Mouse (Mus musculus): ENCODE measurements at regions not wholly inside any gene's neighbourhood (a gene's known extent, or its start where the extent isn't known, plus 50 kb on each side); places are given as distances from the start of the nearest gene placed in this dataset.

DNA sequence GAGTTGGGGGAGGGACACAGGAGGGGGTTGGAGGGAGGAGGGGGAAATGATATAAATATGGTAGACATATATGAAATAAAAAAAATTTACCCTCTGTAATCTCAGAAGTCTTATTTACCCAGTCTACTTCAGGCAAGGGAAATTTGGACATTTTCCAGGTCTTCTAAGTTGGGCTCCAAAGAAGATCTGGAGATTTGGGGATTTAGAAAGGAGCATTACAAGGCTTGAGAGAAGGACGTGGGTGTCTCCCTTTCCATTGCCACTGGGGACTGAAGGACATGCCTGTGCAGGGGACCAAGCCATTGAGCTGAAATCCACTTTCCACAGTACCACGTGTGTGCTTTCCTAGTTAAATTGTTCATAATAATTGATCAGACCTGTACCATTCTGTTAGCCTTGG, 208.2 kb downstream of the Pten start:
- TF ChIP-seq POU5F1 (IDR thresholded peaks at IDR 0.05; ENCODE audit: borderline replicate concordance, low read length) (no peak), CTCF (conservative IDR thresholded peaks at IDR 0.05; ENCODE audit: low read length) (no peak), NANOG (IDR thresholded peaks at IDR 0.05; ENCODE audit: borderline replicate concordance, low read length) (no peak)
- no peak overlapping the region for H3K4me3 ChIP-seq (replicated peaks; ENCODE audit: low read length)
- H3K4me1 ChIP-seq (replicated peaks; ENCODE audit: low read depth, low read length), result peaks cover 58% of the 10 kb centered on the region
- H3K9me3 ChIP-seq (ENCODE audit: low read length), result no peaks in the 10 kb centered on the region
- peaks cover 12% of the 10 kb centered on the region for H3K27me3 ChIP-seq (ENCODE audit: insufficient read depth, low read length)
- H3K36me3 ChIP-seq (ENCODE audit: insufficient read depth, low read length), result no peaks in the 10 kb centered on the region

DNA sequence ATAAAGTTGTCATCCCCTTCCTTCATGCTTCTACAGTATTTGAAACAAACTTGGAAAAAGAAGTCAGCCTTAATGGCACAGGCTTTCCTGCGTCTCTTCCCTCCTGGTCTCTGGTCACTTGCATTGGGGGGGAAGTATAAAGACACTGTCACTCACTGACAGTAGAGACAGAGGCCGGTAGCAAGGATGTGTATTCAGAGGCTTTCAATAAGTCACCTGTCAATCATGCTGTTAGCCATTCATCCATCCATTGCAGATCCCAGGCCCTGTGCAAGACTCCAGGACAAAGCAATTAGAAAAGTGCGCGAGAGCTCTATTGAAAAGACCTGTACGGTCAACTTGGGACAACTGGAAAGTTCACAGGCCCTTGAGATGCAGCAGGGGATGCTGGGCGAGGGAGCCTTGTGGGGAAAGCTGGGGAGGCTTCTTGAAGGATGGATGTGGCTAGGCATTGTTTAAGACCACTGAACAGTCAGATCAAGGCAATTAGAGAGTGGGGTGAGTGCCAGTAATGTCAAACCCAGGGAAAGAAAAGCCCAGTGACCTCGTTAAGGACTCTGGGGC, 212.0 kb downstream of the Pten start:
- TF ChIP-seq CTCF (conservative IDR thresholded peaks at IDR 0.05; ENCODE audit: low read length) (no peak), POU5F1 (IDR thresholded peaks at IDR 0.05; ENCODE audit: borderline replicate concordance, low read length) (no peak), NANOG (IDR thresholded peaks at IDR 0.05; ENCODE audit: borderline replicate concordance, low read length) (no peak)
- Histone ChIP-seq H3K9me3 (ENCODE audit: low read length) (no peaks in the 10 kb centered on the region), H3K36me3 (ENCODE audit: insufficient read depth, low read length) (no peaks in the 10 kb centered on the region), H3K4me3 (replicated peaks; ENCODE audit: low read length) (no peak overlapping the region), H3K27me3 (ENCODE audit: insufficient read depth, low read length) (peaks cover 12% of the 10 kb centered on the region), H3K4me1 (replicated peaks; ENCODE audit: low read depth, low read length) (peaks cover 22% of the 10 kb centered on the region)

- Histone ChIP-seq H3K9me3 (ENCODE audit: low read length) (no peaks in the 10 kb centered on the region), H3K36me3 (ENCODE audit: insufficient read depth, low read length) (no peaks in the 10 kb centered on the region), H3K4me1 (replicated peaks; ENCODE audit: low read depth, low read length) (peaks cover 15% of the 10 kb centered on the region), H3K4me3 (replicated peaks; ENCODE audit: low read length) (no peak overlapping the region), H3K27me3 (ENCODE audit: insufficient read depth, low read length) (no peaks in the 10 kb centered on the region)
- TF ChIP-seq NANOG (IDR thresholded peaks at IDR 0.05; ENCODE audit: borderline replicate concordance, low read length) (no peak), POU5F1 (IDR thresholded peaks at IDR 0.05; ENCODE audit: borderline replicate concordance, low read length) (no peak), CTCF (conservative IDR thresholded peaks at IDR 0.05; ENCODE audit: low read length) (no peak)
These were observed 214.8 kb downstream of the Pten start for GRCm38 (mm10) chr19:32972116-32972515.

GRCm38 (mm10) chr19:32973130-32973529, 215.8 kb downstream of the Pten start:
- Histone ChIP-seq H3K4me1 (replicated peaks; ENCODE audit: low read depth, low read length) (peaks cover 15% of the 10 kb centered on the region), H3K4me3 (replicated peaks; ENCODE audit: low read length) (no peak overlapping the region), H3K27me3 (ENCODE audit: insufficient read depth, low read length) (no peaks in the 10 kb centered on the region), H3K9me3 (ENCODE audit: low read length) (no peaks in the 10 kb centered on the region), H3K36me3 (ENCODE audit: insufficient read depth, low read length) (no peaks in the 10 kb centered on the region)
- no peak for TF ChIP-seq POU5F1 (IDR thresholded peaks at IDR 0.05; ENCODE audit: borderline replicate concordance, low read length)

GRCm38 (mm10) chr19:32974778-32975240, 217.5 kb downstream of the Pten start:
- H3K4me3 ChIP-seq (replicated peaks; ENCODE audit: low read length), result no peak overlapping the region
- no peaks in the 10 kb centered on the region for H3K27me3 ChIP-seq (ENCODE audit: insufficient read depth, low read length)
- peaks cover 15% of the 10 kb centered on the region for H3K4me1 ChIP-seq (replicated peaks; ENCODE audit: low read depth, low read length)
- H3K9me3 ChIP-seq (ENCODE audit: low read length), result no peaks in the 10 kb centered on the region
- TF ChIP-seq NANOG (IDR thresholded peaks at IDR 0.05; ENCODE audit: borderline replicate concordance, low read length) (no peak), CTCF (conservative IDR thresholded peaks at IDR 0.05; ENCODE audit: low read length) (no peak), POU5F1 (IDR thresholded peaks at IDR 0.05; ENCODE audit: borderline replicate concordance, low read length) (no peak)
- no peaks in the 10 kb centered on the region for H3K36me3 ChIP-seq (ENCODE audit: insufficient read depth, low read length)

- no peaks in the 10 kb centered on the region for H3K36me3 ChIP-seq (ENCODE audit: insufficient read depth, low read length)
- TF ChIP-seq NANOG (IDR thresholded peaks at IDR 0.05; ENCODE audit: borderline replicate concordance, low read length) (no peak), CTCF (conservative IDR thresholded peaks at IDR 0.05; ENCODE audit: low read length) (no peak), POU5F1 (IDR thresholded peaks at IDR 0.05; ENCODE audit: borderline replicate concordance, low read length) (no peak)
- no peaks in the 10 kb centered on the region for H3K27me3 ChIP-seq (ENCODE audit: insufficient read depth, low read length)
- peaks cover 15% of the 10 kb centered on the region for H3K4me1 ChIP-seq (replicated peaks; ENCODE audit: low read depth, low read length)
- no peaks in the 10 kb centered on the region for H3K9me3 ChIP-seq (ENCODE audit: low read length)
- no peak overlapping the region for H3K4me3 ChIP-seq (replicated peaks; ENCODE audit: low read length)
These were observed 218.0 kb downstream of the Pten start for GRCm38 (mm10) chr19:32975303-32975702.

GRCm38 (mm10) chr19:32976507-32976906, 219.2 kb downstream of the Pten start:
- TF ChIP-seq POU5F1 (IDR thresholded peaks at IDR 0.05; ENCODE audit: borderline replicate concordance, low read length), result no peak
- TF ChIP-seq CTCF (conservative IDR thresholded peaks at IDR 0.05; ENCODE audit: low read length), result no peak
- no peak for TF ChIP-seq NANOG (IDR thresholded peaks at IDR 0.05; ENCODE audit: borderline replicate concordance, low read length)
- H3K27me3 ChIP-seq (ENCODE audit: insufficient read depth, low read length), result no peaks in the 10 kb centered on the region
- no peaks in the 10 kb centered on the region for H3K9me3 ChIP-seq (ENCODE audit: low read length)
- peaks cover 15% of the 10 kb centered on the region for H3K4me1 ChIP-seq (replicated peaks; ENCODE audit: low read depth, low read length)
- no peak overlapping the region for H3K4me3 ChIP-seq (replicated peaks; ENCODE audit: low read length)
- no peaks in the 10 kb centered on the region for H3K36me3 ChIP-seq (ENCODE audit: insufficient read depth, low read length)

- H3K9me3 ChIP-seq (ENCODE audit: low read length), result no peaks in the 10 kb centered on the region
- H3K27me3 ChIP-seq (ENCODE audit: insufficient read depth, low read length), result no peaks in the 10 kb centered on the region
- peaks cover 15% of the 10 kb centered on the region for H3K4me1 ChIP-seq (replicated peaks; ENCODE audit: low read depth, low read length)
- TF ChIP-seq CTCF (conservative IDR thresholded peaks at IDR 0.05; ENCODE audit: low read length) (no peak), POU5F1 (IDR thresholded peaks at IDR 0.05; ENCODE audit: borderline replicate concordance, low read length) (no peak), NANOG (IDR thresholded peaks at IDR 0.05; ENCODE audit: borderline replicate concordance, low read length) (no peak)
- H3K4me3 ChIP-seq (replicated peaks; ENCODE audit: low read length), result no peak overlapping the region
- H3K36me3 ChIP-seq (ENCODE audit: insufficient read depth, low read length), result no peaks in the 10 kb centered on the region
These were observed 220.9 kb downstream of the Pten start for GRCm38 (mm10) chr19:32978037-32978745.

Measured in E14TG2a.4 (cell line).